Mouse (Mus musculus) thymus, adult 2 months (tissue): ENCODE measurements around the gene Gpsm2. TPM values are rescaled to one million over a fixed set of nuclear protein-coding genes. Genes with fewer than 3 reads are reported as not detected.

Experiments used
- DNase-seq: peaks from one replicate; pipeline ENCODE4 v3.0.0; 2021
- H3K27ac ChIP-seq: fragments of 200-500 bp; 2 replicates; pipeline ENCODE4 v1.5.1; 2012; ENCODE audit warnings: low read length, control low read depth; ENCODE audit not compliant: control insufficient read depth, insufficient read depth
- H3K27me3 ChIP-seq: fragments of 200-500 bp; 2 replicates; pipeline ENCODE4 v1.6.1; 2012; ENCODE audit warnings: mild to moderate bottlenecking, low read length, moderate library complexity, mixed read lengths; ENCODE audit not compliant: control insufficient read depth, insufficient read depth
- H3K36me3 ChIP-seq: fragments of 200-500 bp; 2 replicates; pipeline ENCODE4 v1.6.1; 2012; ENCODE audit warnings: mild to moderate bottlenecking, low read length, moderate library complexity; ENCODE audit not compliant: control insufficient read depth, insufficient read depth
- H3K4me1 ChIP-seq: fragments of 200-500 bp; replicated peaks from 2 replicates; pipeline ENCODE4 v1.6.1; 2012; ENCODE audit warnings: low read length; ENCODE audit not compliant: control insufficient read depth, insufficient read depth
- H3K4me3 ChIP-seq: fragments of 200-500 bp; 2 replicates; pipeline ENCODE4 v1.5.1; 2012; ENCODE audit warnings: mild to moderate bottlenecking, low read length, control low read depth, moderate library complexity; ENCODE audit not compliant: control insufficient read depth, insufficient read depth
- CTCF ChIP-seq: fragments of 200-500 bp; IDR thresholded peaks from 2 replicates; pipeline ENCODE4 v1.5.1; 2012; ENCODE audit warnings: mild to moderate bottlenecking, control low read depth, low read length, moderate library complexity, borderline replicate concordance; ENCODE audit not compliant: control insufficient read depth, poor library complexity, insufficient read depth; ENCODE audit errors: extremely low read depth
- POLR2A ChIP-seq: fragments of 200-500 bp; IDR thresholded peaks from 2 replicates; pipeline ENCODE4 v1.6.1; 2012; ENCODE audit warnings: mild to moderate bottlenecking, low read length, control low read depth, moderate library complexity; ENCODE audit not compliant: control insufficient read depth, poor library complexity, insufficient read depth; ENCODE audit errors: extremely low read depth
- WGBS: fragments of 180-500 bp; shearing (Covaris S2); methylation state at CpG from one replicate; pipeline ENCODE4 v1.1.7; 2018; 5-methylcytosine and 5-hydroxymethylcytosine counted together
- polyA plus RNA-seq: library from polyadenylated mRNA; depleted of rRNA; stranded (reverse); fragments of >200 nt; gene quantifications from 2 replicates; pipeline ENCODE4 v1.2.3, GENCODE M21; 2012

Gpsm2 gene
- polyA plus RNA-seq, 1 experiment, result 6.2 TPM

GRCm38 (mm10) chr3:108764976-108765375 lies 42.9 kb upstream of the Gpsm2 start:
- Histone ChIP-seq H3K36me3 (no peaks in the 10 kb centered on the region), H3K27me3 (no peaks in the 10 kb centered on the region), H3K27ac (no peak overlapping the region), H3K4me3 (no peak overlapping the region), H3K4me1 (no peaks in the 10 kb centered on the region)
- 55% methylated on average over 7 of the region's 7 CpGs for WGBS
- TF ChIP-seq POLR2A (no peak), CTCF (no peak)
- no peak for DNase-seq

- no peaks in the 10 kb centered on the region for H3K4me1 ChIP-seq
- DNase-seq, result no peak
- H3K27me3 ChIP-seq, result no peaks in the 10 kb centered on the region
- WGBS, result 77% methylated on average over 2 of the region's 2 CpGs
- H3K4me3 ChIP-seq, result no peak overlapping the region
- H3K27ac ChIP-seq, result no peak overlapping the region
- no peak for TF ChIP-seq POLR2A
- TF ChIP-seq CTCF, result no peak
- no peaks in the 10 kb centered on the region for H3K36me3 ChIP-seq
Observed at GRCm38 (mm10) chr3:108763691-108764090, 41.6 kb upstream of the Gpsm2 start.

GRCm38 (mm10) chr3:108762597-108763111 lies 40.5 kb upstream of the Gpsm2 start:
- WGBS, result 71% methylated on average over 7 of the region's 7 CpGs
- Histone ChIP-seq H3K4me1 (no peaks in the 10 kb centered on the region), H3K27me3 (no peaks in the 10 kb centered on the region), H3K4me3 (no peak overlapping the region), H3K27ac (no peak overlapping the region), H3K36me3 (no peaks in the 10 kb centered on the region)
- DNase-seq, result no peak
- TF ChIP-seq POLR2A (no peak), CTCF (no peak)

GRCm38 (mm10) chr3:108759566-108760420 lies 37.7 kb upstream of the Gpsm2 start:
- no peak for DNase-seq
- no peak overlapping the region for H3K4me3 ChIP-seq
- H3K27me3 ChIP-seq, result no peaks in the 10 kb centered on the region
- no peaks in the 10 kb centered on the region for H3K4me1 ChIP-seq
- no peak for TF ChIP-seq POLR2A
- no peak for TF ChIP-seq CTCF
- 91% methylated on average over 11 of the region's 11 CpGs for WGBS
- no peak overlapping the region for H3K27ac ChIP-seq
- H3K36me3 ChIP-seq, result no peaks in the 10 kb centered on the region

- 86% methylated on average over 9 of the region's 9 CpGs for WGBS
- no peak overlapping the region for H3K27ac ChIP-seq
- TF ChIP-seq POLR2A (no peak), CTCF (no peak)
- no peak for DNase-seq
- H3K36me3 ChIP-seq, result no peaks in the 10 kb centered on the region
- no peaks in the 10 kb centered on the region for H3K4me1 ChIP-seq
- H3K4me3 ChIP-seq, result no peak overlapping the region
- H3K27me3 ChIP-seq, result no peaks in the 10 kb centered on the region
Observed at GRCm38 (mm10) chr3:108757570-108757969, 35.5 kb upstream of the Gpsm2 start.

GRCm38 (mm10) chr3:108756131-108756530 lies 34.0 kb upstream of the Gpsm2 start:
- no peak overlapping the region for H3K27ac ChIP-seq
- no peaks in the 10 kb centered on the region for H3K36me3 ChIP-seq
- DNase-seq, result no peak
- no peak for TF ChIP-seq CTCF
- TF ChIP-seq POLR2A, result no peak
- H3K4me1 ChIP-seq, result no peaks in the 10 kb centered on the region
- 81% methylated on average over 1 of the region's 1 CpGs for WGBS
- no peak overlapping the region for H3K4me3 ChIP-seq
- no peaks in the 10 kb centered on the region for H3K27me3 ChIP-seq
